Mouse (Mus musculus): Measurements from ENCODE around the gene Gnaq. TPM values are rescaled to one million over a fixed set of nuclear protein-coding genes. Genes with fewer than 3 reads are reported as not detected.

Gene Gnaq
- polyA plus RNA-seq, 1 experiment from 2014 or later = 23.8 TPM

- Histone ChIP-seq H3K9ac (replicated peaks) (no peak overlapping the region), H3K4me2 (no peak overlapping the region), H3K36me3 (no peaks in the 10 kb centered on the region), H3K4me3 (replicated peaks) (no peak overlapping the region), H3K27me3 (no peaks in the 10 kb centered on the region), H3K27ac (no peak overlapping the region), H3K9me3 (no peaks in the 10 kb centered on the region), H3K4me1 (replicated peaks) (peaks cover 9% of the 10 kb centered on the region; the same call in 1 of the 2 replicates)
- WGBS = 97% methylated on average over 2 of the region's 2 CpGs
- no peak for ATAC-seq (ENCODE audit: insufficient number of reproducible peaks, insufficient read depth, low FRiP score, low TSS enrichment, low read depth)
These were observed 68.7 kb downstream of the Gnaq start for GRCm38 (mm10) chr19:16201356-16201755.

- Histone ChIP-seq H3K9me3 (no peaks in the 10 kb centered on the region), H3K4me3 (replicated peaks) (no peak overlapping the region), H3K4me2 (no peak overlapping the region), H3K36me3 (no peaks in the 10 kb centered on the region), H3K27ac (no peak overlapping the region), H3K9ac (replicated peaks) (no peak overlapping the region), H3K4me1 (replicated peaks) (peaks cover 6% of the 10 kb centered on the region), H3K27me3 (no peaks in the 10 kb centered on the region)
- WGBS = 75% methylated on average over 7 of the region's 7 CpGs
- no peak for ATAC-seq (ENCODE audit: insufficient number of reproducible peaks, insufficient read depth, low FRiP score, low TSS enrichment, low read depth)
These were observed 72.4 kb downstream of the Gnaq start for GRCm38 (mm10) chr19:16204776-16205680.

GRCm38 (mm10) chr19:16209616-16210015, 77.0 kb downstream of the Gnaq start:
- no peaks in the 10 kb centered on the region for H3K9me3 ChIP-seq
- no peak overlapping the region for H3K4me3 ChIP-seq (replicated peaks)
- no peak overlapping the region for H3K27ac ChIP-seq
- 91% methylated on average over 2 of the region's 2 CpGs for whole genome bisulfite sequencing
- no peak overlapping the region for H3K4me2 ChIP-seq
- H3K27me3 ChIP-seq = no peaks in the 10 kb centered on the region
- ATAC-seq (ENCODE audit: insufficient number of reproducible peaks, insufficient read depth, low FRiP score, low TSS enrichment, low read depth) = no peak
- no peaks in the 10 kb centered on the region for H3K36me3 ChIP-seq
- H3K9ac ChIP-seq (replicated peaks) = no peak overlapping the region
- peaks cover 6% of the 10 kb centered on the region for H3K4me1 ChIP-seq (replicated peaks)

GRCm38 (mm10) chr19:16214946-16215345, 82.3 kb downstream of the Gnaq start:
- no peak for ATAC-seq (ENCODE audit: insufficient number of reproducible peaks, insufficient read depth, low FRiP score, low TSS enrichment, low read depth)
- H3K9me3 ChIP-seq = no peaks in the 10 kb centered on the region
- no peaks in the 10 kb centered on the region for H3K27me3 ChIP-seq
- no peak overlapping the region for H3K4me2 ChIP-seq
- H3K9ac ChIP-seq (replicated peaks) = no peak overlapping the region
- peaks cover 5% of the 10 kb centered on the region; the same call in 1 of the 2 replicates for H3K36me3 ChIP-seq
- no peak overlapping the region for H3K4me3 ChIP-seq (replicated peaks)
- H3K27ac ChIP-seq = no peak overlapping the region
- WGBS = 80% methylated on average over 6 of the region's 6 CpGs
- H3K4me1 ChIP-seq (replicated peaks) = peaks cover 6% of the 10 kb centered on the region; the same call in 1 of the 2 replicates

GRCm38 (mm10) chr19:16215430-16216016, 82.9 kb downstream of the Gnaq start:
- no peaks in the 10 kb centered on the region for H3K9me3 ChIP-seq
- no peak overlapping the region for H3K9ac ChIP-seq (replicated peaks)
- WGBS = 94% methylated on average over 2 of the region's 2 CpGs
- H3K4me3 ChIP-seq (replicated peaks) = no peak overlapping the region
- peaks cover 6% of the 10 kb centered on the region; the same call in 1 of the 2 replicates for H3K4me1 ChIP-seq (replicated peaks)
- no peak overlapping the region for H3K27ac ChIP-seq
- H3K36me3 ChIP-seq = peaks cover 9% of the 10 kb centered on the region; the same call in 1 of the 2 replicates
- ATAC-seq (ENCODE audit: insufficient number of reproducible peaks, insufficient read depth, low FRiP score, low TSS enrichment, low read depth) = no peak
- H3K4me2 ChIP-seq = no peak overlapping the region
- no peaks in the 10 kb centered on the region for H3K27me3 ChIP-seq

- ATAC-seq (ENCODE audit: insufficient number of reproducible peaks, insufficient read depth, low FRiP score, low TSS enrichment, low read depth) = no peak
- Histone ChIP-seq H3K4me3 (replicated peaks) (no peak overlapping the region), H3K9me3 (no peaks in the 10 kb centered on the region), H3K4me2 (no peak overlapping the region), H3K4me1 (replicated peaks) (peaks cover 6% of the 10 kb centered on the region; the same call in 1 of the 2 replicates), H3K27ac (no peak overlapping the region), H3K36me3 (peaks cover 19% of the 10 kb centered on the region; the same call in 1 of the 2 replicates), H3K27me3 (no peaks in the 10 kb centered on the region), H3K9ac (replicated peaks) (no peak overlapping the region)
- WGBS = 85% methylated on average over 4 of the region's 4 CpGs
These were observed 87.3 kb downstream of the Gnaq start for GRCm38 (mm10) chr19:16219978-16220377.

- no peak for ATAC-seq (ENCODE audit: insufficient number of reproducible peaks, insufficient read depth, low FRiP score, low TSS enrichment, low read depth)
- Histone ChIP-seq H3K4me3 (replicated peaks) (no peak overlapping the region), H3K9ac (replicated peaks) (no peak overlapping the region), H3K4me2 (no peak overlapping the region), H3K4me1 (replicated peaks) (peaks cover 6% of the 10 kb centered on the region; the same call in 1 of the 2 replicates), H3K27me3 (no peaks in the 10 kb centered on the region), H3K36me3 (peaks cover 35% of the 10 kb centered on the region), H3K9me3 (no peaks in the 10 kb centered on the region), H3K27ac (0 out of 2 replicates have a peak overlapping the region, but pooled peaks have one; percentile 12)
- WGBS = 89% methylated on average over 3 of the region's 3 CpGs
These were observed 89.9 kb downstream of the Gnaq start for GRCm38 (mm10) chr19:16222526-16222925.

GRCm38 (mm10) chr19:16223126-16223525, 90.5 kb downstream of the Gnaq start:
- H3K36me3 ChIP-seq = peaks cover 35% of the 10 kb centered on the region
- H3K4me3 ChIP-seq (replicated peaks) = no peak overlapping the region
- ATAC-seq (ENCODE audit: insufficient number of reproducible peaks, insufficient read depth, low FRiP score, low TSS enrichment, low read depth) = no peak
- 92% methylated on average over 3 of the region's 3 CpGs for WGBS
- H3K27me3 ChIP-seq = no peaks in the 10 kb centered on the region
- H3K4me2 ChIP-seq = no peak overlapping the region
- H3K9me3 ChIP-seq = no peaks in the 10 kb centered on the region
- H3K9ac ChIP-seq (replicated peaks) = no peak overlapping the region
- H3K4me1 ChIP-seq (replicated peaks) = peaks cover 5% of the 10 kb centered on the region; the same call in 1 of the 2 replicates
- H3K27ac ChIP-seq = no peak overlapping the region

- Histone ChIP-seq H3K9ac (replicated peaks) (no peak overlapping the region), H3K4me1 (replicated peaks) (no peaks in the 10 kb centered on the region), H3K27ac (no peak overlapping the region), H3K4me2 (no peak overlapping the region), H3K9me3 (no peaks in the 10 kb centered on the region), H3K27me3 (no peaks in the 10 kb centered on the region), H3K4me3 (replicated peaks) (no peak overlapping the region), H3K36me3 (peaks cover 36% of the 10 kb centered on the region)
- ATAC-seq (ENCODE audit: insufficient number of reproducible peaks, insufficient read depth, low FRiP score, low TSS enrichment, low read depth) = no peak
- 83% methylated on average over 2 of the region's 2 CpGs for WGBS
These were observed 92.2 kb downstream of the Gnaq start for GRCm38 (mm10) chr19:16224831-16225230.

GRCm38 (mm10) chr19:16231584-16231983, 99.0 kb downstream of the Gnaq start:
- Histone ChIP-seq H3K36me3 (peaks cover 7% of the 10 kb centered on the region), H3K4me2 (no peak overlapping the region), H3K4me3 (replicated peaks) (no peak overlapping the region), H3K27ac (no peak overlapping the region), H3K27me3 (no peaks in the 10 kb centered on the region), H3K4me1 (replicated peaks) (no peaks in the 10 kb centered on the region), H3K9me3 (no peaks in the 10 kb centered on the region), H3K9ac (replicated peaks) (no peak overlapping the region)
- 84% methylated on average over 1 of the region's 1 CpGs for WGBS
- ATAC-seq (ENCODE audit: insufficient number of reproducible peaks, insufficient read depth, low FRiP score, low TSS enrichment, low read depth) = no peak

GRCm38 (mm10) chr19:16235594-16235993, 103.0 kb downstream of the Gnaq start:
- peaks cover 27% of the 10 kb centered on the region for H3K4me1 ChIP-seq (replicated peaks)
- 94% methylated on average over 8 of the region's 8 CpGs for WGBS
- H3K9ac ChIP-seq (replicated peaks) = no peak overlapping the region
- no peaks in the 10 kb centered on the region for H3K36me3 ChIP-seq
- H3K4me3 ChIP-seq (replicated peaks) = no peak overlapping the region
- no peaks in the 10 kb centered on the region for H3K9me3 ChIP-seq
- no peaks in the 10 kb centered on the region for H3K27me3 ChIP-seq
- H3K27ac ChIP-seq = no peak overlapping the region
- no peak overlapping the region for H3K4me2 ChIP-seq
- no peak for ATAC-seq (ENCODE audit: insufficient number of reproducible peaks, insufficient read depth, low FRiP score, low TSS enrichment, low read depth)

All from limb, embryonic 12.5 days (tissue).